Comparison of ENCODE assay signal across 8 mouse cellular contexts in the genomic region with DNA sequence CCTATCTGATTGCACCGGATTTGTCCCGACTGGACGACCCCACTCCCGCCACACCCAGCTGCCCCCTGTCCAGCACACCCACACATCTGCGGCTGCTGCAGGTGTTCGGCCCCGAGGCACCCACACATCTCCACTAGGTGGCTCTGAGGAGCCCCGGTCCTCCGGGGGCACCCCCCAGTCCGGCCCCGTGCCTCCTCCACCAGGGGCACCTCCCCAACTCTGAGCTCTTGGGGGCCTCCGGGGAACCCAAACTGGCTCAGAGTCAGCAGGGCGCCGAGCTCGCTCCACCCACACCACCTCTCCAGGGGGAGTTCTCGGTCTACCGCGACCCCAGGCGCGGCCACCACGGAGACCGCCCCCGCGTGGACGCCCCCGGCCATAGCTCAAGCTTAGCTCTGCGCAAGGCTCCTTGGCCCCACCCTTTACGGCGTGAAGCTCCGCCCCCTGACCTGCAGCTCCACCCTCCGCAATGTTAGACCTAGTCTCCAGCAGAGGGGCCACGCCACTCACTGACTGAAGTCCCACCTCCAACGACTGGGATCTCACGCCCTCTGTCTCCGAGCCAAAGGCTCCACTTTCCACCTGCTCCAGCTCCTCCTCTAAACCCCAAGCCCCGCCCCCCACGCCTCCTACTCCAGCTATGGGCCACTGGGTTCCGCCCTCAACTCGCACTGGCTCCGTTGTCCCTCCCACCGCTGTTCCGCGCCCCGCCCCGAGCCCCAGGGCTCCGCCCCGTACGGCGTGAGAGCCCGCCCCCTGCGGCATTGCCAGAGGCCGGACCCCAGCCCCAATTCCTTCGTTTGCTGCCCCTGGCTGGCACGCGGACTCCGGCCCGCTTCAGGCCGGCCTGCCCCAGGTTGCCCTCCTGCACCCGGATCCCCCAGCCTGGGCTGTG. TPM values are rescaled to one million over a fixed set of nuclear protein-coding genes. Genes with fewer than 3 reads are reported as not detected.
DNase-seq lines count a peak whose midpoint lies in the region; ATAC-seq lines count a peak whose summit lies in the region.

No protein-coding gene starts in this region.

- peak; percentile 77 for ATAC-seq in megakaryocyte progenitor cell, adult 5-6 weeks (replicated peaks; ENCODE audit: poor library complexity)

- peak; percentile 100 for DNase-seq in adipocyte (ENCODE audit: low spot score)
- DNase-seq in embryo, embryonic 10 days (ENCODE audit: low spot score), result peak; percentile 99
- peak; percentile 100 for DNase-seq in gastrocnemius, postnatal 10 days
- peak; percentile 100 for DNase-seq in induced T-regulatory cell, adult 2 months (ENCODE audit: low read depth)
- DNase-seq in left cerebral cortex, adult 9 months (ENCODE audit: low spot score in 2 of 2), result peak; percentile 99
- DNase-seq in right cerebral cortex, postnatal 14 days, result peak; percentile 100
- DNase-seq in urinary bladder, postnatal 36 days (ENCODE audit: low spot score in 2 of 2), result peak; percentile 99 to 100

RNA-seq across cellular contexts. Expression of gene Fkbp2, which starts 0.6 kb away (rescaled TPM):
- 10 to 100 TPM; 16.6 to 23.3 TPM for total RNA-seq in gastrocnemius, postnatal 10 days (2021)
- 123 and 129 TPM in 2 replicates for total RNA-seq in megakaryocyte progenitor cell, adult 5-6 weeks (2015)
- 176 and 181 TPM in 2 replicates for total RNA-seq in megakaryocyte progenitor cell, adult 5-6 weeks (2017)

RNA-seq across cellular contexts. Expression of gene Plcb3, which starts 3.5 kb away (rescaled TPM):
- 10 to 100 TPM; 12.1 to 17.3 TPM for total RNA-seq in gastrocnemius, postnatal 10 days (2021)
- total RNA-seq in megakaryocyte progenitor cell, adult 5-6 weeks (2015), result 5.0 and 6.8 TPM in 2 replicates
- total RNA-seq in megakaryocyte progenitor cell, adult 5-6 weeks (2017), result 7.3 and 7.6 TPM in 2 replicates

RNA-seq across cellular contexts. Expression of gene Ppp1r14b, which starts 5.0 kb away (rescaled TPM):
- 100 to 1,000 TPM; 261 to 293 TPM for total RNA-seq in gastrocnemius, postnatal 10 days (2021)
- 190 and 236 TPM in 2 replicates for total RNA-seq in megakaryocyte progenitor cell, adult 5-6 weeks (2015)
- total RNA-seq in megakaryocyte progenitor cell, adult 5-6 weeks (2017), result 131 and 141 TPM in 2 replicates

RNA-seq across cellular contexts. Expression of gene Vegfb, which starts 7.7 kb away (rescaled TPM):
- 10 to 100 TPM; 73.4 to 94.4 TPM for total RNA-seq in gastrocnemius, postnatal 10 days (2021)
- total RNA-seq in megakaryocyte progenitor cell, adult 5-6 weeks (2015), result 30.4 and 33.1 TPM in 2 replicates
- total RNA-seq in megakaryocyte progenitor cell, adult 5-6 weeks (2017), result 11.6 and 13.6 TPM in 2 replicates

RNA-seq across cellular contexts. Expression of gene Dnajc4, which starts 12.6 kb away (rescaled TPM):
- 10 to 100 TPM; 32.5 to 33.9 TPM for total RNA-seq in gastrocnemius, postnatal 10 days (2021)
- 10.2 and 11.5 TPM in 2 replicates for total RNA-seq in megakaryocyte progenitor cell, adult 5-6 weeks (2015)
- 8.6 and 17.8 TPM in 2 replicates for total RNA-seq in megakaryocyte progenitor cell, adult 5-6 weeks (2017)

Comparison
In these comparisons a context has a peak if more than half of its experiments do, and no peak if none do; other contexts are left out.
1. Peak in every context shown above with its lines: DNase-seq and ATAC-seq.
2. RNA of gene Fkbp2, which starts 0.6 kb away (total RNA-seq): 123 to 181 TPM in megakaryocyte progenitor cell, adult 5-6 weeks; 16.6 to 23.3 TPM in gastrocnemius, postnatal 10 days; every median in the first group is over 4 times any median in the second.